Mouse (Mus musculus) cerebellum, adult 2 months (tissue): ENCODE results near the gene Fastk.

Experiments
- CTCF ChIP-seq: fragments of 200-500 bp; IDR thresholded peaks from 2 replicates; pipeline ENCODE4 v1.5.1; 2011; ENCODE audit warnings: low read depth, mild to moderate bottlenecking, control low read depth, low read length, moderate library complexity, borderline replicate concordance; ENCODE audit not compliant: insufficient read depth
- POLR2A ChIP-seq: fragments of 200-500 bp; IDR thresholded peaks from 2 replicates; pipeline ENCODE4 v1.6.1; 2011; ENCODE audit warnings: low read length, control low read depth, borderline replicate concordance; ENCODE audit not compliant: insufficient read depth

GRCm38 (mm10) chr5:24413938-24414337, 31.1 kb downstream of the Fastk start:
- TF ChIP-seq CTCF, result no peak
- no peak for TF ChIP-seq POLR2A
